Mouse (Mus musculus) lung, embryonic 16.5 days (tissue): ENCODE results near the gene H2-Q2. TPM values are rescaled to one million over a fixed set of nuclear protein-coding genes. Genes with fewer than 3 reads are reported as not detected.
"Not testable (repeated sequence)": the region's sequence is repeated elsewhere in the genome, so short reads cannot be mapped to it uniquely, and the experiment has no call there.

ENCODE experiments used
- ATAC-seq: fragments of 200-750 bp; cut with Nextera tagmentation; 2 replicates; pipeline ENCODE4 v1.8.0; 2017; ENCODE audit warnings: low read depth, mild to moderate bottlenecking, moderate library complexity
- H3K27ac ChIP-seq: fragments of 300-500 bp; sonication (generic); 2 replicates; pipeline ENCODE4 v1.5.1; 2014; ENCODE audit warnings: mild to moderate bottlenecking, control low read depth, low read length
- H3K27me3 ChIP-seq: fragments of 300-500 bp; sonication (generic); 2 replicates; pipeline ENCODE4 v1.6.1; 2014; ENCODE audit warnings: low read depth, low read length, mixed read lengths; ENCODE audit not compliant: control insufficient read depth, insufficient read depth
- H3K36me3 ChIP-seq: fragments of 300-500 bp; sonication (generic); 2 replicates; pipeline ENCODE4 v1.6.1; 2014; ENCODE audit warnings: low read length; ENCODE audit not compliant: control insufficient read depth, insufficient read depth
- H3K4me1 ChIP-seq: fragments of 300-500 bp; sonication (generic); replicated peaks from 2 replicates; pipeline ENCODE4 v1.6.1; 2014; ENCODE audit warnings: low read length, mixed read lengths; ENCODE audit not compliant: control insufficient read depth, insufficient read depth
- H3K4me2 ChIP-seq: fragments of 300-500 bp; sonication (generic); 2 replicates; pipeline ENCODE4 v1.6.1; 2014; ENCODE audit warnings: low read depth, low read length, control low read depth
- H3K4me3 ChIP-seq: fragments of 300-500 bp; sonication (generic); 2 replicates; pipeline ENCODE4 v1.5.1; 2014; ENCODE audit warnings: mild to moderate bottlenecking, low read length, control low read depth
- H3K9ac ChIP-seq: fragments of 300-500 bp; sonication (generic); 2 replicates; pipeline ENCODE4 v1.6.1; 2014; ENCODE audit warnings: low read length, control low read depth
- H3K9me3 ChIP-seq: fragments of 300-500 bp; sonication (generic); 2 replicates; pipeline ENCODE4 v1.6.1; 2016; ENCODE audit warnings: low read length; ENCODE audit not compliant: control insufficient read depth
- WGBS: fragments of 180-500 bp; shearing (Covaris S2); extraction: QIAGEN DNeasy Blood & Tissue Kit; methylation state at CpG from one replicate; pipeline ENCODE4 v1.1.7; 2014; 5-methylcytosine and 5-hydroxymethylcytosine counted together
- polyA plus RNA-seq: library from polyadenylated mRNA; unstranded; fragments of >200 nt; fragmentation: Nextera tagmentation; extraction: Ambion mirVana; gene quantifications from 2 replicates; pipeline ENCODE4 v1.2.1, GENCODE M21; 2015

H2-Q2 gene
- 6.5 and 7.0 TPM in 2 replicates for polyA plus RNA-seq

DNA sequence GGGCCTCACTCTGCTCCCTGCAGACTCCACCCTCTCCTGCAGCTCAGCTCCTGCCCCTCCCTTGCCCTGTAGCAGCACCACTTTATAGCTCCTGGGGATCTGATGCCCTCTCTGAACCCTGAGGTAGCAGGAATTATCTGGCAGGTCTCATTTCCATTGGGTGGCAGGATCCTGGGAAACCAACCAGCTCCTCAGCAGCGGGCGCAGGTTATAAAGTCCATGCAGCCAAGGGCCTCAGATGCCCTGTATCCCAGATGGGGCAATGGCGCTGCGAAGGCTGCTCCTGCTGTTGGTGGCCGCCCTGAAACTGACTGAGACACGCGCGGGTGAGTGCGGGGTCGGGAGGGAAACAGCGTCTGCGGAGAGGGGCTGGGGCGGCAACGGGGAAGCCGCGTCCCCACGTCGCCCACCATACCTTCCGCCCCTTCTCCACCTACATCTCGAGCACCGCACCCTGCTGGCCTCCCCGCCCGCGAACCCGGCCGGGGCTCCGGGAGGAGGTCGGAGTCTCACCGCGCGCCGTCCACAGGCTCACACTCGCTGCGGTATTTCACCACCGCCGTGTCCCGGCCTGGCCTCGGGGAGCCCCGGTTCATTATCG, at the start of gene H2-Q2:
Gene H2-Q2 (plus strand): TSS at position 172 of the 601 bp plus-strand sequence.
- Histone ChIP-seq H3K4me2 (peak within 1 kb of the TSS; percentile 67), H3K36me3 (no peaks in the 10 kb centered on the region), H3K27me3 (peaks cover 24% of the 10 kb centered on the region), H3K27ac (no peak within 1 kb of the TSS), H3K9me3 (no peaks in the 10 kb centered on the region), H3K4me1 (no peaks in the 10 kb centered on the region), H3K4me3 (peak within 1 kb of the TSS; percentile 56), H3K9ac (peak within 1 kb of the TSS; percentile 58)
- ATAC-seq, result peak; percentile 61; the same call in 1 of the 2 replicates
- WGBS, result under 1% methylated on average over 40 of the region's 40 CpGs

- not testable (repeated sequence) for H3K4me2 ChIP-seq, H3K27ac ChIP-seq, H3K9ac ChIP-seq, H3K27me3 ChIP-seq, H3K4me3 ChIP-seq, H3K4me1 ChIP-seq, H3K36me3 ChIP-seq, ATAC-seq, H3K9me3 ChIP-seq
- 2% methylated on average over 5 of the region's 5 CpGs for WGBS
Measured at GRCm38 (mm10) chr17:35295796-35296195, 46.2 kb upstream of the H2-Q2 start.

DNA sequence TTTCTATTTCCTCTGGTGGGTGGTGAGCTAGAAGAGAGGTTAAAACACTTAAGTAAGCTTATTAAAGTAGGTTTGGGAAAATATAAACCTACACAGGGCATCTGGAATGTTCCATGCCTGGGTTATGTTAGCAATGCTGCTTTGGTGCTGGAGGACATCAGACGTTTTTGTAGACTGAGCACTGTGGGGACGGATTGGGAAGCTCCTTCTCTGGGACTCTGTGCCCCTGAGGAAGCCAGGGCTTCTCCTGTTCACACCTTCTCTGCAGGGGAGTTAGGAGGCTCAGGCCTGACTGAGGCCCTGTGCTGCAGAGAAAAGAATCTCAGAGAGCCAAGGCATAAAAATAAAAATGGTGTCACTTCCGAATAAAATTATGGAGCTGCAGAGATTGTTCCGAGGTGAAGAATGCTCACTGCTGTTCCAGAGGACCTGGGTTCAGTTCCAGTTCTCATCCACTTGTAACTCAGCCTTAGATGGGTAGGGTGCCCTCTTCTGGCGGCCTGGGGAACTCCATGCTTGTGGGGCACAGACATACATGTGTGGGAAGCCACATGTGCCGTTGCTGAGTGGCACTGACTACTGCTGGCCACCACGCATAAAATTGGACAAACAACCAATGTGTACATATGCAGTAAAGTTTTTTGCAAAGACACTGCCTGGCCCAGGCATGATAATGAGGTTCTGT, 41.6 kb upstream of the H2-Q2 start:
- not testable (repeated sequence) for H3K27me3 ChIP-seq, ATAC-seq, H3K27ac ChIP-seq, H3K4me3 ChIP-seq, H3K9me3 ChIP-seq, H3K36me3 ChIP-seq, H3K4me2 ChIP-seq, H3K4me1 ChIP-seq, H3K9ac ChIP-seq
- WGBS, result 80% methylated on average over 7 of the region's 7 CpGs

GRCm38 (mm10) chr17:35301645-35302258, 40.3 kb upstream of the H2-Q2 start:
- Histone ChIP-seq H3K9ac (no peak overlapping the region), H3K27me3 (no peaks in the 10 kb centered on the region), H3K4me3 (no peak overlapping the region), H3K4me2 (no peak overlapping the region), H3K9me3 (no peaks in the 10 kb centered on the region), H3K27ac (no peak overlapping the region), H3K36me3 (no peaks in the 10 kb centered on the region), H3K4me1 (no peaks in the 10 kb centered on the region)
- ATAC-seq, result no peak
- 28% methylated on average over 13 of the region's 13 CpGs for WGBS

DNA sequence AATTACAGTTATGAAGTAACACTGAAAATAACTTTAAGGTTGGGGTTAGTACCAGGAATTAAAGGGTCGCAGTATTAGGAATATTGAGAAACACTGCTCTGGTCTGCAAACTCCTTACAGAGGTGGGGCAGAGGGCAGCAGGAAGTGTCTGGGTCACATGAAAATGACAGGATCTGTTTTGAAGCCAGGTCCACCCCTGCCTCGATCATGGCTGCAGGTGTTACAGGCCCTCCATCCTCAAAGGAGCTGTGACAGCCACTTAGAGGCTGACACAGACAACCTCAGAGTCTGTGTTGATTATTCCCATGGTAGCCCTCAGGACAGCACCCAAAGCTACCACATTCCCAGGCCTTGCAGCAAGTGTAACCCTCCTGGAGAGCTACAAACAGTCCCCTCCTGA, 38.8 kb upstream of the H2-Q2 start:
- Histone ChIP-seq H3K36me3 (no peaks in the 10 kb centered on the region), H3K9me3 (no peaks in the 10 kb centered on the region), H3K4me2 (no peak overlapping the region), H3K4me1 (no peaks in the 10 kb centered on the region), H3K4me3 (no peak overlapping the region), H3K27ac (no peak overlapping the region), H3K27me3 (no peaks in the 10 kb centered on the region), H3K9ac (no peak overlapping the region)
- ATAC-seq, result no peak
- 50% methylated on average over 2 of the region's 2 CpGs for WGBS

GRCm38 (mm10) chr17:35303756-35304350, 38.2 kb upstream of the H2-Q2 start:
- H3K36me3 ChIP-seq, result no peaks in the 10 kb centered on the region
- WGBS, result 76% methylated on average over 10 of the region's 10 CpGs
- no peak overlapping the region for H3K27ac ChIP-seq
- H3K9me3 ChIP-seq, result no peaks in the 10 kb centered on the region
- H3K4me3 ChIP-seq, result no peak overlapping the region
- H3K4me1 ChIP-seq, result no peaks in the 10 kb centered on the region
- no peak overlapping the region for H3K9ac ChIP-seq
- no peaks in the 10 kb centered on the region for H3K27me3 ChIP-seq
- ATAC-seq, result no peak
- H3K4me2 ChIP-seq, result no peak overlapping the region

DNA sequence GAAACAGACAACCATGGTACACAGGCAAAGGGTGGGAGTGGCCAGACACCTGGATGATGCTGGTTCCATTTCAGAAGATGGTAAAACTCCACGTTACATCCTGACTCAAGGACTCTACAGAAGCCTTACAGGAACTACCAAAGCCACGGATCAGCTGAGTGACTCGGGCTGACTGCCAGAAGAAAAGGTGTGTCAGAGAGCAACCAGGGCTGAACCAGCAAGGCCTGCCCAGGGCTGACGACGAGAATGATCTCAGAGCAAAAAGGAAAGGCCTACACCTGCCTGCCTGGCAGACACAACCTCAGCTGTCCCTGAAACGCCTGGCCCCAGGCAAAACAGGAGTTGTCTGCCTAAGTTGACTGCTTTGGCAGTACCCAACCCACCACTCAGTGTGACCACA, 37.6 kb upstream of the H2-Q2 start:
- no peak overlapping the region for H3K4me3 ChIP-seq
- 42% methylated on average over 6 of the region's 6 CpGs for WGBS
- ATAC-seq, result no peak

GRCm38 (mm10) chr17:35304921-35305320, 37.1 kb upstream of the H2-Q2 start:
- not testable (repeated sequence) for H3K27me3 ChIP-seq, ATAC-seq, H3K9ac ChIP-seq, H3K4me1 ChIP-seq, H3K4me3 ChIP-seq, H3K4me2 ChIP-seq, H3K36me3 ChIP-seq, H3K27ac ChIP-seq, H3K9me3 ChIP-seq
- WGBS, result 62% methylated on average over 8 of the region's 8 CpGs

More for the DNA sequence above, 37.6 kb upstream of the H2-Q2 start:
- no peak overlapping the region for H3K4me2 ChIP-seq
- H3K4me1 ChIP-seq, result no peaks in the 10 kb centered on the region
- no peak overlapping the region for H3K9ac ChIP-seq
- no peaks in the 10 kb centered on the region for H3K27me3 ChIP-seq
- no peak overlapping the region for H3K27ac ChIP-seq
- no peaks in the 10 kb centered on the region for H3K9me3 ChIP-seq
- H3K36me3 ChIP-seq, result no peaks in the 10 kb centered on the region

DNA sequence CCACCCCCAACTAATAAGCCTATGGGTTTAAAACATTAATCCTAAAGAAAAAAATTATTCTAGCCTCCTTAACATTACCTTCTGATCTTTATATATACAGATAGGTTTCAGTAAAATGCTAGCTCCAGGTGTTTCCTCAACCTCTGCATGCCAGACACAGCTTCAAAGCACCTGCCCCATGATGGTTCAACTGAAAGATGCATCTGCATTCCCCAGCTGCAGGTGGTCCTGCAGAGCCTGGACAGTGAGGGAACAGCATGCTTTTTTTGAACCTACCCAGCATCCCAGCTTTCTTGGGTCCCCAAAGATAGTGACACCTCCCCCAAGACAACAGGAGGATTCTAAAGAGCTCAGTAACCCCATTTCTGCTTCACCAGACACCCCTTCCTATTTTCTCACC, 23.4 kb upstream of the H2-Q2 start:
- H3K9ac ChIP-seq, result no peak overlapping the region
- no peak for ATAC-seq
- H3K4me3 ChIP-seq, result no peak overlapping the region
- H3K9me3 ChIP-seq, result no peaks in the 10 kb centered on the region
- H3K36me3 ChIP-seq, result no peaks in the 10 kb centered on the region
- peaks cover 16% of the 10 kb centered on the region for H3K27me3 ChIP-seq
- no peak overlapping the region for H3K4me2 ChIP-seq
- H3K4me1 ChIP-seq, result no peaks in the 10 kb centered on the region
- H3K27ac ChIP-seq, result no peak overlapping the region
